Mouse (Mus musculus): ENCODE measurements around the gene Scaf8. TPM values are rescaled to one million over a fixed set of nuclear protein-coding genes. Genes with fewer than 3 reads are reported as not detected.
"Not testable (repeated sequence)": the region's sequence is repeated elsewhere in the genome, so short reads cannot be mapped to it uniquely, and the experiment has no call there.

Gene Scaf8
- 23.2 and 23.4 TPM in 2 replicates for polyA plus RNA-seq (2016; fragmentation: Nextera tagmentation; extraction: Ambion mirVana)

DNA sequence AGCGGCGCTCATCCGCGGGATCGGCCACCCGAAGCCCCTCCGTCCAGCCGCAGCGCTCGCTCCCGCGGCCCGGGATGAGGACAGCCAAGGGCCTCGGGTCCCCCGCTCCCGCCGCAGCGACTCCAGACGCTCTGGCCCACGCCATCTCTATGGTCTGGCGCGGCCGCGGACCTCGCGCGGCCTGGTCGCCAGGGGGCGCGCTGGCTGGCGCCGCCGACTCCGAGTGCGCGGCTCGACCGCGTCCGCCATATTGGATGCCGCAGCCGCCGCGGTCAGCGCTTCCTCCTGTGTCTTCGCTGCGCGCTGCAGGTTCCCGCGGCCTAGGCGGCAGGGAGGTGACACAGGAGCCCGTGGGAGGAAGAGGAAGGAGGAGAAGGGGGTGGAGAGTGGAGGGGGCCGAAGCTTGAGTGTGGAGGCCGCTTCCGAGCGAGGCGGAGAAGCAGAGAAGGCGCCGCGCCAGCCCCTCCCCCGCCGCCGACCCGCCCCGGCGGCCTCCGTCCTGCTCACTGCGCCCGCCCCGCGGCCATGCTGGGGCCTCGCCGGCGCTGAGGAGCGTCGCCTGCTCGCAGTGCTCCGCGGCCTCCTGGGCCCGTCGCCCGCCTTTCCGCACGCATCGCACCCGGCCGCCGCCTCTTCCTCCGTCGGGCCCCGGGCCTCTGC, at the start of gene Scaf8:
Scaf8 (plus strand) TSS at position 253 of the 660 bp plus-strand sequence.
- WGBS: under 1% methylated on average over 91 of the region's 91 CpGs
- Histone ChIP-seq H3K36me3 (replicated peaks) (peaks cover 28% of the 10 kb centered on the region), H3K9me3 (peaks cover 3% of the 10 kb centered on the region; the same call in 1 of the 2 replicates), H3K4me1 (peaks cover 19% of the 10 kb centered on the region), H3K27ac (replicated peaks) (peak within 1 kb of the TSS; percentile 99), H3K27me3 (replicated peaks; ENCODE audit: low read depth, poor library complexity, severe bottlenecking) (no peaks in the 10 kb centered on the region), H3K4me3 (peak within 1 kb of the TSS; percentile 95)
- peak; percentile 94 for DNase-seq (ENCODE audit: low spot score)

DNA sequence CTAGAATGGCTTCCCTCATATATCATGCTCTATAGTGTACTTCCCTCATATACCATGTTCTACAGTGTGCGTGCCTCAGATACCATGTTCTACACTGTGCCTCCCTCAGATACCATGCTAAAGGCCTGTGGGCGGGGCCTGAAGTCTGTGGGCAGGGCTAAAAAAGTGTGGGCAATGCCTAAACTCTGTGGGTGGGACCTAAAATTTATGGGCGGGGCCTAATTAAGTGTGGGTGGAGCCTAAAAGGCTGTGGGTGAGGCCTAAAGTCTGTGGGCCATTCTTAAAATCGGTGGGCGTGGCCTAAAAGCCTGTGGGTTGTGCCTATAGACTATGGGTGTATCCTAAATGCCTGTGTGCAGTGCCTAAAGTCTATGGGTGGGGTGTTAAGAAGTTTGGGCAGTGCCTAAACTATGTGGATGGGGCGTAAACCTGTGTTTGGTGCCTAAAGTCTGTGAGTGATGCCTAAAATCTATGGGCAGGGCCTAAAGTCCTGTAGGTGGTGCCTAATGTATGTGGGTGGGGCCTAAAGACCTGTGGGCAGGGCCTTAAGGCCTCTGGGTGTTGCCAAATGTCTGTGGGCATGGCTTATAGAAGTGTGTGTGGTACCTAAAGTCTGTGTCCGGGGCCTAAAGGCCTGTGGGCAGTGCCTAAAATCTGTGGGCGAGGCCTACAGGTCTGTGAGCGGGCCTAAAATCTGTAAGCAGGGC, 39.5 kb upstream of the Scaf8 start:
- DNase-seq (ENCODE audit: low spot score): peak; percentile 6
- H3K36me3 ChIP-seq (replicated peaks): peaks cover 75% of the 10 kb centered on the region
- H3K4me1 ChIP-seq: no peaks in the 10 kb centered on the region
- H3K9me3 ChIP-seq: peaks cover 24% of the 10 kb centered on the region; the same call in 1 of the 2 replicates
- no peaks in the 10 kb centered on the region for H3K27me3 ChIP-seq (replicated peaks; ENCODE audit: low read depth, poor library complexity, severe bottlenecking)
- WGBS: 91% methylated on average over 9 of the region's 9 CpGs
- no peak overlapping the region for H3K27ac ChIP-seq (replicated peaks)
- no peak overlapping the region for H3K4me3 ChIP-seq

DNA sequence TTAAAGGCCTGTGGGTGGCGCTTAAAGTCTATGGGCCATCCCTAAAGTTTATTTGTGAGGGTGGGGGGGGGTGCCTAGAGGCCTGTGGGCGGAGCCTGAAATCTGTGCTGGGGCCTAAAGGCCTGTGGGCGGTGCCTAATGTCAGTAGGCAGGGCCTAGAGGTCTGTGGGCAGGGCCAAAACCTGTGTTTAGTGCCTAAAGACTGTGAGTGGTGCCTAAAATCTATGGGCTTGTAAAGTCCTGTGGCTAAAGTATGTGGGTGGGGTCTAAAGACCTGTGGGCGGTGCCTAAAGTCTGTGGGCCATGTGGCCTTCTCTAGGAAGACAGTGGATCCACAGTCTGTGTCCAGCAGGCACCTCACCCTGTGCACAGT, 38.9 kb upstream of the Scaf8 start:
- no peak overlapping the region for H3K4me3 ChIP-seq
- whole genome bisulfite sequencing: 93% methylated on average over 4 of the region's 4 CpGs
- H3K4me1 ChIP-seq: no peaks in the 10 kb centered on the region
- H3K27me3 ChIP-seq (replicated peaks; ENCODE audit: low read depth, poor library complexity, severe bottlenecking): no peaks in the 10 kb centered on the region
- peaks cover 70% of the 10 kb centered on the region for H3K36me3 ChIP-seq (replicated peaks)
- DNase-seq (ENCODE audit: low spot score): no peak
- H3K27ac ChIP-seq (replicated peaks): no peak overlapping the region
- peaks cover 23% of the 10 kb centered on the region; the same call in 1 of the 2 replicates for H3K9me3 ChIP-seq

DNA sequence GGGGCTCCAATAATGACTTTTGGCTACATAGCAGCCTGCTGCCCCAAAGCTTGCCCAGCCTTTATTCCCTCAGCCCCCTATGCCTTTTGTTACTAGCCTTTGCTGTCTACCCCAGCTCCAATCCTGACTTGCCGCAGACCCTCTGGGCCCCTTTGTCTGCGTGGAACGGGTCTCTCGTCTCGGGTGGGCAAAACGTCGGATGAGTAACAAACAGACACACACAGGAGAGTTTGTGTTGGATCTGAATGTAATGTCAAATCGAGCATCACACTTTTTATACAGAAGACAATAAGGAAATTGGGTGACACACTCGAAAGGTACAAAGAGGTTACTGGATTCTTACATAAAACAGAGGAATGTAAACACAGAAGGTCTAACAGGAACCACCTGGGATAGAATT, 36.8 kb upstream of the Scaf8 start:
- H3K4me1 ChIP-seq: not testable (repeated sequence)

DNA sequence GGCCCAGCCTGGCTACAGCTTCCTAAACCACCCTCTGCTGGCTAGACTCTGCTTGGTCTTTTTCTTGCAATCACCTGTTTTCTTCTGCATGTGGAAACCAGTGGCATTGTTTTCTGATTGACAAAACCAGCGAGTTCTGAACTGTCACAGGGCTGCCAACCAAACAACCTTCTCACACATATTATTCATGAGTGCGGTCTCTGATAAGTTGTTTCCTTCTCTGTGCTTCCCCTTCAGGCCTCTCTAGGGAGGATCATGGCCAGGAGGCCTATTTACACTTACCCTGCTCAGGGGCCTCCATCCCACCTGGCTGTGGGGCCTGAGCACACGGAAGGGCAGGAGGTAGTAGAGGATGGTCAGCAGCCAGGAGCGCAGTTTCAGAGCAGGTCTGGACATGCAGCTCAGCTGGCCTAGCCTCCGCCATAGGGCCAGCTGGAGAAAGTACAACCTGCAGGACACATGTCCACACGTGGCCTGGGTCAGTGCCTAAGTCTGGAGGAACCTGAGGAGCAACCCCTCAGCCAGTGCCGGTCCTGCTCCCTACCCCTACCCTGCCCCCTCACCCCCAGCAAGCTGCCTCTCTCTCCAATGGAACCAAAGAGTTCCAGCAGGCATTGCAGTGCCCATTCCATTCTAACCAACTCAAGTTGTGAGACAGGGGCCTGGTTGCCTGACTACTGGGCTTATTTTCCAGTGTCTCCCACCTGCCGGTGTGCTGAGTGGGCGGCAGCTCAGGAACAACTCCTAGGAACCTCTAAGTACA, 34.0 kb upstream of the Scaf8 start:
- not testable (repeated sequence) for H3K9me3 ChIP-seq; H3K4me3 ChIP-seq; H3K27ac ChIP-seq (replicated peaks); DNase-seq (ENCODE audit: low spot score); H3K27me3 ChIP-seq (replicated peaks; ENCODE audit: low read depth, poor library complexity, severe bottlenecking); H3K4me1 ChIP-seq
- WGBS: 83% methylated on average over 8 of the region's 9 CpGs
- peaks cover 21% of the 10 kb centered on the region for H3K36me3 ChIP-seq (replicated peaks)

More for the DNA sequence above, 36.8 kb upstream of the Scaf8 start:
- DNase-seq (ENCODE audit: low spot score); H3K4me3 ChIP-seq; H3K27ac ChIP-seq (replicated peaks); H3K27me3 ChIP-seq (replicated peaks; ENCODE audit: low read depth, poor library complexity, severe bottlenecking): not testable (repeated sequence)
- 93% methylated on average over 9 of the region's 9 CpGs for WGBS
- H3K9me3 ChIP-seq: peaks cover 13% of the 10 kb centered on the region
- H3K36me3 ChIP-seq (replicated peaks): peaks cover 49% of the 10 kb centered on the region

DNA sequence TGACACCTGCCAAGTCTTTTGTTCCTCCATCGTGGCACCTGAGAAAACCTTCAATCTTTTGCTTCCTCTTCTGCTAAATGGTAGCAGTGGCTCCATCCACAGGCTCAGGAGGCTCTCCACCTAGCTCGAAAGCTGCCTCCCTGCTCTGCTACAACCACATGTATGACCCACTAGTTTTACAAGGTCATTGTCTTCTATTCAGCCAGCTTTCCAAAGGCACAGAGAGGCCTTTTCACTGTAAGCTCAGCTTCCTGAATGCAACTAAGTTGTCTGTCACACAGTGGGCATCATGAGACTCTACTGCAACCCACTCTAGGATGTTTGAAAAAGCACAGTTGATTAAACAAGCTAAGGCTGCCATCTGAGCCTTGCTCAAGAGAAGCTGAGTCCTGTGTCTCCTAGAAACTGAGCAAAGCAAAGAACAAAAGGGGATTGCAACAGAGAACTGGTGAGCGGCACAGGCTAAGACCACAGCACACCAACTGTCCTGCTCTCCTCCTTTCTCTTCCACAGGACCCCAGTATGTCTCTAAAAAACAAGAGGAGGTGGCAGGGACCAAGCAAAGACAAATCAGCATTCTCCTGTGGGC, 33.2 kb upstream of the Scaf8 start:
- H3K4me1 ChIP-seq; H3K27me3 ChIP-seq (replicated peaks; ENCODE audit: low read depth, poor library complexity, severe bottlenecking); H3K27ac ChIP-seq (replicated peaks); H3K4me3 ChIP-seq; DNase-seq (ENCODE audit: low spot score); H3K9me3 ChIP-seq: not testable (repeated sequence)
- H3K36me3 ChIP-seq (replicated peaks): peaks cover 12% of the 10 kb centered on the region
- 84% methylated on average over 3 of the region's 3 CpGs for WGBS

DNA sequence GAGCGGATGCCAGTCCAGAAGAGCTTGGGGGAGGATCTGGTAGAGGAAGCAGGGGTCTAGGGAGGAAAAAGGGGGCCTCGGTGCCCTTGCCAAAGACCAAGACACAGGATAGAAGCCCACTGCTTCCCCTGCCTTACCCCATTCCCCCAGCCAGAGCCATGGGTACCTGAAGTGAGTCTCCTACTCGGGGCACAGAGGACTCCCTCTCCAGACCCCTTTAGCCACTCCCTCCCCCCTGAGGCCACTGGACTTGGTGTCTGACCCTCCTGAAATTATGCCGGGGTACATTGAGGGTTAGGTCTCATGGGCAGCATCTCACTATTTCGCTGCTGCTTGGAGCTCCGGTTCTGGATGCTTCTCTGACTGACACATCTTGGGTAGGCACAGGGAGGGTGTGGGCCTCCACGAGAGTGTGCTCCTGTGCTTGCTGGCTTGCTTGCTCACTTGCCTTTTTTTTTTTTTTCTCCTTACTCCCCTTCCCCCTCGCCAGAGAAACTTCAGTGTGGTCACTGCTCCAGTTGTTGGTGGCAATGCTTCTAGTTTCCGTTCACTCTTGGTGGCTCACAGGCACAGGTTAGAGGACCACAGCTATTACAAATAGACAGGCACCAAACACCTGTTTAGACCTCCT, 32.5 kb upstream of the Scaf8 start:
- not testable (repeated sequence) for H3K9me3 ChIP-seq; H3K27me3 ChIP-seq (replicated peaks; ENCODE audit: low read depth, poor library complexity, severe bottlenecking); H3K4me3 ChIP-seq; H3K36me3 ChIP-seq (replicated peaks); H3K4me1 ChIP-seq; H3K27ac ChIP-seq (replicated peaks)
- 78% methylated on average over 7 of the region's 9 CpGs for WGBS
- DNase-seq (ENCODE audit: low spot score): peak; percentile 30

DNA sequence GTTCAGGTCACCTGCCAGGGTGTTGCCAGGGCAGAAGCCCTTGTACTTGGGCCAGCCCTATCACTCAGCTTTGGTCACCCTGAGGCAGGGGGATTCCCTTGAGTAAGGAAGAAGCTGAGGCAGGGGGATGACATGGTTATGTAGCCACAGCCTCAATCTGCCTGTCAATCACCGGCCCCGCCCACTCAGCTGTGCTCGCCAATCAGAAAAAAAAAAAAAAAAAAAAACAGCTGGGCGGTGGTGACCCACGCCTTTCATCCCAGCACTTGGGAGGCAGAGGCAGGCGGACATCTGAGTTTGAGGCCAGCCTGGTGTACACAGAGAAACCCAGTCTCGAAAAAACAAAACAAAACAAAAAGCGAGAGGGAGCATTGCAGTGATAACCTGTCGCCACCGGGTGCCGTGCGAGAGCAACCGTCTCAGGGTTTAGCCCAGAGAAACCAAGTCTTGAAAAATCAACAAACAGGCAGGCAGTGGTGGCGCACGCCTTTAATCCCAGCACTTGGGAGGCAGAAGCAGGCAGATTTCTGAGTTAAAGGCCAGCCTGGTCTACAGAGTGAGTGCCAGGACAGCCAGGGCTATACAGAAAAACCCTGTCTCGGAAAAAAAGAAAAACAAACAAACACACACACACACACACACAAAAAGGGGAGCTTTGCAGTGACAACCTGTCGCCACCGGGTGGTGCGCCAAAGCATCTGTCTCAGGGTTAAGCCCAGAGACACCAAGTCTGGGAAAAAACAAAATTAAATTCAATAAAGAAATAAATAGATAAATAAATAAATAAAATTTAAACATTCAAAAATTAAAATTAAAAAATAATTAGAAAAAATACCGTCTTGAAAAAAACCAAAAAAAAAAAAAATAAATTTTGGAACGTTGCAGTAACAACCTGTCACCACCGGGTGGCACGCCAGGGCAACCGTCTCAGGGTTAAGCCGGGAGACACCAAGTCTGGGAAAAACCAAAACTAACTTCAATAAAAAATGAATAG, 31.7 kb upstream of the Scaf8 start:
- H3K36me3 ChIP-seq (replicated peaks); H3K9me3 ChIP-seq; H3K4me1 ChIP-seq; H3K27me3 ChIP-seq (replicated peaks; ENCODE audit: low read depth, poor library complexity, severe bottlenecking): not testable (repeated sequence)
- DNase-seq (ENCODE audit: low spot score): peak; percentile 58
- 0 out of 2 replicates have a peak overlapping the region, but pooled peaks have one; percentile 30 for H3K27ac ChIP-seq (replicated peaks)
- peak overlapping the region; percentile 58 for H3K4me3 ChIP-seq
- 5% methylated on average over 25 of the region's 25 CpGs for WGBS

DNA sequence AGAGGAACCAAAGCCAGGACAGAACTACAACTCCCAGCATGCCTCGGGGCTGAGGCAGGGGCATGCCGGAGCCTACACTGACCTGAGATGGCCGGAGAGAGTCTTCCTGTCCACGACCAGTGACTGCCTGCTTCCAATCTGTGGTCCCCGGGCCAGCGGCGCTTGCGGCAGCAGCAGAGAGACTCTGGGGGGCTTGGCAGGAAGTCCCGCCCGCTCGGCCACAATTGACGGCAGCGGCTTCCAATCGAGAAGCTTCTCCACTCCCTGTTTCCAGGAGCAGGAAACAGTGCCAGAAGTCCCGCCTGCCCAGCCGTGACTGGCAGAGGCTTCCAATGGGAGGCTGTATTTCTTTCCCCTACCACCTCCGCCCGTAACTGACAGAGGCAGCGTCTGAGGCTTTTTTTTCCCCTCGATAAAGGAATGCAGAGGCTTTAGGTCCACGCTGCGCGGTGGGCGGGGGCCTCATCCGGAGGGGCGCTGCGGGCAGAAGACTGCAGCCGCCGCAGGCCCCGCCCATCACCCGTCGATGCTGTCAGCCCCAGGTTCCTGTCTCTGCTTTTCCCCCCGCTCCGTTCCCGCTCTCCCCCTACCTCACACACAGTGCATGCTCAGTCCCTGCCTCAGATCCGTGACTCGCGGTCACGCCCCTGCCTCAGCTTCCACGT, 30.8 kb upstream of the Scaf8 start:
- under 1% methylated on average over 40 of the region's 40 CpGs for WGBS
- H3K9me3 ChIP-seq: peaks cover 3% of the 10 kb centered on the region
- H3K4me3 ChIP-seq: peak overlapping the region; percentile 58
- H3K36me3 ChIP-seq (replicated peaks): peaks cover under 1% of the 10 kb centered on the region; the same call in 1 of the 2 replicates
- no peaks in the 10 kb centered on the region for H3K27me3 ChIP-seq (replicated peaks; ENCODE audit: low read depth, poor library complexity, severe bottlenecking)
- H3K4me1 ChIP-seq: no peaks in the 10 kb centered on the region; the same call in 1 of the 2 replicates
- peak overlapping the region; percentile 79 for H3K27ac ChIP-seq (replicated peaks)
- DNase-seq (ENCODE audit: low spot score): peak; percentile 94

DNA sequence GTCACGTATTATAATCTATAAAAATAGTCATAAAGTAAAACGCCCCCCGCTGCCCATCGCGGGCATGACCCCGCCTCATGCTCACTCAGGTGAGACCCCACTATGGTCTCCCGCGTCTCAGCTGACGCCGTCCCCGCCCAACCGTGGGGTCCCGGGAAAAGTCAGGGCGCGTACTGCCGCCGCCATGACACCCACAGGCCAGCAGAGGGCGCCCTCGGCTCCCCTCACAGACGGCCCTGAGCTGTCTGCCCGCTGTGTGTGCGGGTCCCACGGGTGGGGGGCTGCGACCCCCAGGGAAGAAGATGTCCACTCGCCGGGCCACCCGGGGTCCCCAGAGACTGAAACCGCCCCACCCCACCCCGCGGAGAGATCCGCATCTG, 30.2 kb upstream of the Scaf8 start:
- H3K4me3 ChIP-seq: peak overlapping the region; percentile 58
- peaks cover 3% of the 10 kb centered on the region for H3K9me3 ChIP-seq
- peak; percentile 86 for DNase-seq (ENCODE audit: low spot score)
- H3K4me1 ChIP-seq: no peaks in the 10 kb centered on the region; the same call in 1 of the 2 replicates
- H3K27ac ChIP-seq (replicated peaks): peak overlapping the region; percentile 79
- H3K27me3 ChIP-seq (replicated peaks; ENCODE audit: low read depth, poor library complexity, severe bottlenecking): no peaks in the 10 kb centered on the region
- no peaks in the 10 kb centered on the region for H3K36me3 ChIP-seq (replicated peaks)
- WGBS: under 1% methylated on average over 31 of the region's 31 CpGs

DNA sequence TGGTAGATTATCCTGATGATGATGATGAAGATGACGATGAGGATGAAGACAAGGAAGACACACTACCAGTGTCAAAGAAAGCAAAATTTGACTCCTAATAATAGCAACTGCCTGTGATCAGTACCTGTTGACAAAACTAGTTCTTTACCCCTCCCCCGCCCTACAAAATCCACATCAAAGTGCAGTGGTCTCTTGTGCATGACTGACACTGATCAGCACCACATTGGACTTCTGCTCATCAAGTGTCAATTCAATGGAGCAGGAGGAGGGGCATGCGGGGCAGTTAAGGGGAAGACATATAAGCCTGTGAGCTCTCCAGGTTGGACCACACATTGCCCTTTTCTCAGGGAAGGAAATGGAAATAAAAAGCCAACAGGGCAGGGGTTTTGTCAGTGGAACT, 29.6 kb upstream of the Scaf8 start:
- no peak for DNase-seq (ENCODE audit: low spot score)
- Histone ChIP-seq H3K9me3 (peaks cover 3% of the 10 kb centered on the region), H3K27ac (replicated peaks) (peak overlapping the region; percentile 79; the same call in 1 of the 2 replicates), H3K36me3 (replicated peaks) (no peaks in the 10 kb centered on the region), H3K4me3 (peak overlapping the region; percentile 58), H3K4me1 (no peaks in the 10 kb centered on the region; the same call in 1 of the 2 replicates), H3K27me3 (replicated peaks; ENCODE audit: low read depth, poor library complexity, severe bottlenecking) (no peaks in the 10 kb centered on the region)
- 65% methylated on average over 3 of the region's 3 CpGs for WGBS
